Mouse (Mus musculus): ENCODE data around the gene Pygm. TPM values are rescaled to one million over a fixed set of nuclear protein-coding genes. Genes with fewer than 3 reads are reported as not detected.

Pygm gene
- polyA plus RNA-seq, 1 experiment from 2014 or later, result 6.0 TPM

GRCm38 (mm10) chr19:6364317-6364725 is 19.9 kb upstream of the Pygm start:
- WGBS, result under 1% methylated on average over 55 of the region's 55 CpGs
- Histone ChIP-seq H3K36me3 (ENCODE audit: control insufficient read depth, insufficient read depth, low read length) (peaks cover 17% of the 10 kb centered on the region), H3K9me3 (ENCODE audit: control insufficient read depth, low read length) (no peaks in the 10 kb centered on the region), H3K27me3 (ENCODE audit: control insufficient read depth, insufficient read depth, low read length) (no peaks in the 10 kb centered on the region), H3K27ac (ENCODE audit: low read depth, low read length) (peak overlapping the region; percentile 99), H3K4me3 (ENCODE audit: low read depth, low read length) (peak overlapping the region; percentile 99), H3K4me1 (ENCODE audit: control insufficient read depth, insufficient read depth, low read length) (peaks cover 18% of the 10 kb centered on the region), H3K9ac (ENCODE audit: low read length) (peak overlapping the region; percentile 100), H3K4me2 (ENCODE audit: low read depth) (peak overlapping the region; percentile 87)
- DNase-seq (ENCODE audit: low spot score) (peak; percentile 91), ATAC-seq (ENCODE audit: insufficient read depth, low FRiP score, low TSS enrichment) (no peak; the same call in 1 of the 2 replicates)

- Histone ChIP-seq H3K27ac (ENCODE audit: low read depth, low read length) (no peak overlapping the region), H3K9ac (ENCODE audit: low read length) (peak overlapping the region; percentile 100), H3K27me3 (ENCODE audit: control insufficient read depth, insufficient read depth, low read length) (no peaks in the 10 kb centered on the region), H3K4me2 (ENCODE audit: low read depth) (peak overlapping the region; percentile 87), H3K4me3 (ENCODE audit: low read depth, low read length) (peak overlapping the region; percentile 99), H3K4me1 (ENCODE audit: control insufficient read depth, insufficient read depth, low read length) (peaks cover 18% of the 10 kb centered on the region), H3K36me3 (ENCODE audit: control insufficient read depth, insufficient read depth, low read length) (peaks cover 20% of the 10 kb centered on the region), H3K9me3 (ENCODE audit: control insufficient read depth, low read length) (no peaks in the 10 kb centered on the region)
- ATAC-seq (ENCODE audit: insufficient read depth, low FRiP score, low TSS enrichment) (no peak), DNase-seq (ENCODE audit: low spot score) (no peak)
- WGBS, result 6% methylated on average over 2 of the region's 2 CpGs
Observed at GRCm38 (mm10) chr19:6364842-6365241, 19.4 kb upstream of the Pygm start.

- no peak for ATAC-seq (ENCODE audit: insufficient read depth, low FRiP score, low TSS enrichment)
- DNase-seq (ENCODE audit: low spot score), result no peak
- H3K9ac ChIP-seq (ENCODE audit: low read length), result no peak overlapping the region
- peaks cover 11% of the 10 kb centered on the region for H3K4me1 ChIP-seq (ENCODE audit: control insufficient read depth, insufficient read depth, low read length)
- no peaks in the 10 kb centered on the region for H3K9me3 ChIP-seq (ENCODE audit: control insufficient read depth, low read length)
- 94% methylated on average over 2 of the region's 2 CpGs for WGBS
- H3K27me3 ChIP-seq (ENCODE audit: control insufficient read depth, insufficient read depth, low read length), result no peaks in the 10 kb centered on the region
- H3K36me3 ChIP-seq (ENCODE audit: control insufficient read depth, insufficient read depth, low read length), result peaks cover 60% of the 10 kb centered on the region
- no peak overlapping the region for H3K4me3 ChIP-seq (ENCODE audit: low read depth, low read length)
- H3K27ac ChIP-seq (ENCODE audit: low read depth, low read length), result no peak overlapping the region
- H3K4me2 ChIP-seq (ENCODE audit: low read depth), result no peak overlapping the region
Observed at GRCm38 (mm10) chr19:6370175-6370574, 14.0 kb upstream of the Pygm start.

GRCm38 (mm10) chr19:6372433-6372832 is 11.8 kb upstream of the Pygm start:
- ATAC-seq (ENCODE audit: insufficient read depth, low FRiP score, low TSS enrichment), result no peak

GRCm38 (mm10) chr19:6373539-6374400 is 10.4 kb upstream of the Pygm start:
- no peak overlapping the region for H3K4me2 ChIP-seq (ENCODE audit: low read depth)

More at GRCm38 (mm10) chr19:6372433-6372832, 11.8 kb upstream of the Pygm start:
- H3K4me1 ChIP-seq (ENCODE audit: control insufficient read depth, insufficient read depth, low read length), result no peaks in the 10 kb centered on the region
- H3K4me2 ChIP-seq (ENCODE audit: low read depth), result no peak overlapping the region
- no peak overlapping the region for H3K4me3 ChIP-seq (ENCODE audit: low read depth, low read length)
- H3K9ac ChIP-seq (ENCODE audit: low read length), result no peak overlapping the region
- no peaks in the 10 kb centered on the region for H3K9me3 ChIP-seq (ENCODE audit: control insufficient read depth, low read length)
- H3K27ac ChIP-seq (ENCODE audit: low read depth, low read length), result no peak overlapping the region
- DNase-seq (ENCODE audit: low spot score), result no peak
- peaks cover 63% of the 10 kb centered on the region for H3K36me3 ChIP-seq (ENCODE audit: control insufficient read depth, insufficient read depth, low read length)
- H3K27me3 ChIP-seq (ENCODE audit: control insufficient read depth, insufficient read depth, low read length), result no peaks in the 10 kb centered on the region
- WGBS, result 94% methylated on average over 3 of the region's 3 CpGs

GRCm38 (mm10) chr19:6374571-6374970 is 9.6 kb upstream of the Pygm start:
- Histone ChIP-seq H3K4me1 (ENCODE audit: control insufficient read depth, insufficient read depth, low read length) (no peaks in the 10 kb centered on the region), H3K4me3 (ENCODE audit: low read depth, low read length) (no peak overlapping the region), H3K9me3 (ENCODE audit: control insufficient read depth, low read length) (no peaks in the 10 kb centered on the region), H3K27ac (ENCODE audit: low read depth, low read length) (no peak overlapping the region), H3K9ac (ENCODE audit: low read length) (no peak overlapping the region), H3K27me3 (ENCODE audit: control insufficient read depth, insufficient read depth, low read length) (no peaks in the 10 kb centered on the region), H3K4me2 (ENCODE audit: low read depth) (no peak overlapping the region), H3K36me3 (ENCODE audit: control insufficient read depth, insufficient read depth, low read length) (peaks cover 61% of the 10 kb centered on the region)
- WGBS, result 95% methylated on average over 10 of the region's 10 CpGs
- DNase-seq (ENCODE audit: low spot score) (no peak), ATAC-seq (ENCODE audit: insufficient read depth, low FRiP score, low TSS enrichment) (no peak)

More at GRCm38 (mm10) chr19:6373539-6374400, 10.4 kb upstream of the Pygm start:
- 75% methylated on average over 12 of the region's 12 CpGs for WGBS
- DNase-seq (ENCODE audit: low spot score), result peak; percentile 79
- Histone ChIP-seq H3K4me1 (ENCODE audit: control insufficient read depth, insufficient read depth, low read length) (no peaks in the 10 kb centered on the region), H3K9ac (ENCODE audit: low read length) (no peak overlapping the region), H3K36me3 (ENCODE audit: control insufficient read depth, insufficient read depth, low read length) (peaks cover 63% of the 10 kb centered on the region), H3K4me3 (ENCODE audit: low read depth, low read length) (no peak overlapping the region), H3K27me3 (ENCODE audit: control insufficient read depth, insufficient read depth, low read length) (no peaks in the 10 kb centered on the region), H3K9me3 (ENCODE audit: control insufficient read depth, low read length) (no peaks in the 10 kb centered on the region), H3K27ac (ENCODE audit: low read depth, low read length) (no peak overlapping the region)
- peak; percentile 35; the same call in 1 of the 2 replicates for ATAC-seq (ENCODE audit: insufficient read depth, low FRiP score, low TSS enrichment)

GRCm38 (mm10) chr19:6375423-6376254 is 8.6 kb upstream of the Pygm start:
- no peak overlapping the region for H3K27ac ChIP-seq (ENCODE audit: low read depth, low read length)
- WGBS, result 91% methylated on average over 32 of the region's 42 CpGs
- H3K9ac ChIP-seq (ENCODE audit: low read length), result no peak overlapping the region

GRCm38 (mm10) chr19:6376255-6376564 is 8.0 kb upstream of the Pygm start:
- Histone ChIP-seq H3K9ac (ENCODE audit: low read length) (no peak overlapping the region), H3K27ac (ENCODE audit: low read depth, low read length) (no peak overlapping the region), H3K9me3 (ENCODE audit: control insufficient read depth, low read length) (no peaks in the 10 kb centered on the region), H3K4me2 (ENCODE audit: low read depth) (no peak overlapping the region), H3K36me3 (ENCODE audit: control insufficient read depth, insufficient read depth, low read length) (peaks cover 54% of the 10 kb centered on the region), H3K27me3 (ENCODE audit: control insufficient read depth, insufficient read depth, low read length) (no peaks in the 10 kb centered on the region), H3K4me3 (ENCODE audit: low read depth, low read length) (no peak overlapping the region), H3K4me1 (ENCODE audit: control insufficient read depth, insufficient read depth, low read length) (no peaks in the 10 kb centered on the region)
- ATAC-seq (ENCODE audit: insufficient read depth, low FRiP score, low TSS enrichment) (no peak), DNase-seq (ENCODE audit: low spot score) (peak; percentile 63)
- WGBS, result 75% methylated on average over 14 of the region's 14 CpGs

More at GRCm38 (mm10) chr19:6375423-6376254, 8.6 kb upstream of the Pygm start:
- Histone ChIP-seq H3K36me3 (ENCODE audit: control insufficient read depth, insufficient read depth, low read length) (peaks cover 58% of the 10 kb centered on the region), H3K4me3 (ENCODE audit: low read depth, low read length) (no peak overlapping the region), H3K4me2 (ENCODE audit: low read depth) (no peak overlapping the region), H3K4me1 (ENCODE audit: control insufficient read depth, insufficient read depth, low read length) (no peaks in the 10 kb centered on the region), H3K9me3 (ENCODE audit: control insufficient read depth, low read length) (no peaks in the 10 kb centered on the region), H3K27me3 (ENCODE audit: control insufficient read depth, insufficient read depth, low read length) (no peaks in the 10 kb centered on the region)
- ATAC-seq (ENCODE audit: insufficient read depth, low FRiP score, low TSS enrichment) (no peak), DNase-seq (ENCODE audit: low spot score) (no peak)

Data from neural tube, embryonic 11.5 days (tissue).